Mouse (Mus musculus): ENCODE data around the gene Rybp. TPM values are rescaled to one million over a fixed set of nuclear protein-coding genes. Genes with fewer than 3 reads are reported as not detected.

Rybp gene
- polyA plus RNA-seq, 1 experiment from 2014 or later = 17.9 TPM

GRCm38 (mm10) chr6:100233522-100233921 lies 53.8 kb downstream of the Rybp start:
- Histone ChIP-seq H3K4me3 (no peak overlapping the region), H3K36me3 (no peaks in the 10 kb centered on the region), H3K27ac (replicated peaks) (no peak overlapping the region), H3K4me2 (no peak overlapping the region), H3K9me3 (no peaks in the 10 kb centered on the region), H3K27me3 (no peaks in the 10 kb centered on the region), H3K9ac (no peak overlapping the region), H3K4me1 (replicated peaks) (peaks cover 13% of the 10 kb centered on the region)
- WGBS = 40% methylated on average over 3 of the region's 3 CpGs
- peak; percentile 81 for ATAC-seq (ENCODE audit: low FRiP score, low read depth)

GRCm38 (mm10) chr6:100233061-100233460 lies 54.2 kb downstream of the Rybp start:
- 35% methylated on average over 4 of the region's 4 CpGs for WGBS
- no peak for ATAC-seq (ENCODE audit: low FRiP score, low read depth)
- no peak overlapping the region for H3K9ac ChIP-seq

DNA sequence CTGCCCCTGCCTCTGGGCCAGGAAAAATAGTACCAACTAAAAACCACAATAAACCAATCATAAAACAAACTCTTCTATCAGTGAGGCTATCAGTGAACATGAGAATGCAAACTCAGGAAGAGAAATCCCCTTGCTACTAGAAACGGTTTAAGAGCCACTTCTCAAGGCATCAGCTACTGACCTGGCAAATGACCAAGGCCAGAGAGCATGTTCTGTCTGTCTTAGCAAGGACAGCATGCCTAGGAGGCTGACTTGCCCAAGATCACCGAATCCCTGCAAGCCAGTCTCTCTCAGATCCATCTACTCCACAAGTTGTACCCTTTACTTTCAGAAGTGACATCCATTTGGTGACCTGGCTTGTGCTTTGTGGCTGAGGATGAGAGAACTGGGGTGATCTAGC lies 61.1 kb downstream of the Rybp start:
- H3K4me1 ChIP-seq (replicated peaks) = no peaks in the 10 kb centered on the region
- H3K27ac ChIP-seq (replicated peaks) = no peak overlapping the region
- no peak overlapping the region for H3K4me3 ChIP-seq
- no peak for ATAC-seq (ENCODE audit: low FRiP score, low read depth)
- no peak overlapping the region for H3K9ac ChIP-seq
- no peak overlapping the region for H3K4me2 ChIP-seq
- no peaks in the 10 kb centered on the region for H3K9me3 ChIP-seq
- peaks cover 2% of the 10 kb centered on the region; the same call in 1 of the 2 replicates for H3K27me3 ChIP-seq
- no peaks in the 10 kb centered on the region for H3K36me3 ChIP-seq
- 76% methylated on average over 2 of the region's 2 CpGs for WGBS

More at GRCm38 (mm10) chr6:100233061-100233460, 54.2 kb downstream of the Rybp start:
- peaks cover 13% of the 10 kb centered on the region for H3K4me1 ChIP-seq (replicated peaks)
- no peaks in the 10 kb centered on the region for H3K9me3 ChIP-seq
- no peak overlapping the region for H3K4me3 ChIP-seq
- no peaks in the 10 kb centered on the region for H3K27me3 ChIP-seq
- no peaks in the 10 kb centered on the region for H3K36me3 ChIP-seq
- no peak overlapping the region for H3K4me2 ChIP-seq
- H3K27ac ChIP-seq (replicated peaks) = no peak overlapping the region

DNA sequence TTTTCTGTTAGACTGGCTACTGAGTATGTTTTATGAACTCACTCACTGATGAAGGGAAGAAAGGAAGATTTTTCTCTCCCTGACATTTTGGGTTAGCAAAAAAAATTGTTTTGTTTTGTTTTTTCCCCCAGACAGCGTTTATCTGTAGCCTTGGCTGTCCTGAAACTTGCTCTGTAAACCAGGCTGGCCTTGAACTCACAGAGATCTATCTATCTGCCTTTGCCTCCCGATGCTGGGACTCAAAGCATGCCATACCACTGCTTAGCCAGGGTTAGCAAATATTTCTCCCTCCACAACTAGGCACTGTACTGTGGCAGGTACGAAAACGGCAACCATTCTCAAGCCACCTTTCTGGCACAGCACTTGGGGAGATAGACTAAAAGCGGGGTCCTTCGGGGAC lies 63.4 kb downstream of the Rybp start:
- Histone ChIP-seq H3K9me3 (no peaks in the 10 kb centered on the region), H3K27ac (replicated peaks) (no peak overlapping the region), H3K4me3 (no peak overlapping the region), H3K27me3 (peaks cover 5% of the 10 kb centered on the region; the same call in 1 of the 2 replicates), H3K9ac (no peak overlapping the region), H3K36me3 (no peaks in the 10 kb centered on the region), H3K4me1 (replicated peaks) (peaks cover 9% of the 10 kb centered on the region), H3K4me2 (no peak overlapping the region)
- no peak for ATAC-seq (ENCODE audit: low FRiP score, low read depth)
- WGBS = 95% methylated on average over 6 of the region's 6 CpGs

GRCm38 (mm10) chr6:100223435-100223834 lies 63.9 kb downstream of the Rybp start:
- peaks cover 14% of the 10 kb centered on the region for H3K4me1 ChIP-seq (replicated peaks)
- H3K27ac ChIP-seq (replicated peaks) = no peak overlapping the region
- H3K9me3 ChIP-seq = no peaks in the 10 kb centered on the region
- H3K9ac ChIP-seq = no peak overlapping the region
- no peaks in the 10 kb centered on the region for H3K36me3 ChIP-seq
- WGBS = 82% methylated on average over 10 of the region's 10 CpGs
- no peak for ATAC-seq (ENCODE audit: low FRiP score, low read depth)
- H3K27me3 ChIP-seq = peaks cover 5% of the 10 kb centered on the region; the same call in 1 of the 2 replicates
- H3K4me2 ChIP-seq = no peak overlapping the region
- no peak overlapping the region for H3K4me3 ChIP-seq

DNA sequence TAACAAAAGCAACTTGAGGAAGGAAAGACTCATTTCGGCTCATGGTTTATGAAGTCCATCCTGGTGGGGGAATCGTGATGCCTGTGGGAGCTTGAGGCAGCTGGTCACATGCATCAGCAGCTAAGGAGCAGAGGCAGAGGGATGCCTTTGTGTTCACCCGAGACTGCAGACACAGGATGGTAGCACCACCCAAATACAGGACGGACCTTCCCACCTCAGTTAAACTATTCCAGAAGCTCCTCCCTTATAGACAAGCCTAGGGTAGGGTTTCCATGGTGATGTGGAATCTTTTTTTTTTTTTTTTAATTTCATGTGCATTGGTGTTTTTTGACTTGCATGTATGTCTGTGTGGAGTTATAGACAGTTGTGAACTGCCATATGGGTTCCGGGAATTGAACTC lies 64.4 kb downstream of the Rybp start:
- Histone ChIP-seq H3K4me2 (no peak overlapping the region), H3K27me3 (peaks cover 5% of the 10 kb centered on the region; the same call in 1 of the 2 replicates), H3K4me3 (no peak overlapping the region), H3K27ac (replicated peaks) (no peak overlapping the region), H3K9ac (no peak overlapping the region), H3K36me3 (no peaks in the 10 kb centered on the region), H3K9me3 (no peaks in the 10 kb centered on the region), H3K4me1 (replicated peaks) (peaks cover 18% of the 10 kb centered on the region)
- 74% methylated on average over 5 of the region's 5 CpGs for WGBS
- no peak for ATAC-seq (ENCODE audit: low FRiP score, low read depth)

DNA sequence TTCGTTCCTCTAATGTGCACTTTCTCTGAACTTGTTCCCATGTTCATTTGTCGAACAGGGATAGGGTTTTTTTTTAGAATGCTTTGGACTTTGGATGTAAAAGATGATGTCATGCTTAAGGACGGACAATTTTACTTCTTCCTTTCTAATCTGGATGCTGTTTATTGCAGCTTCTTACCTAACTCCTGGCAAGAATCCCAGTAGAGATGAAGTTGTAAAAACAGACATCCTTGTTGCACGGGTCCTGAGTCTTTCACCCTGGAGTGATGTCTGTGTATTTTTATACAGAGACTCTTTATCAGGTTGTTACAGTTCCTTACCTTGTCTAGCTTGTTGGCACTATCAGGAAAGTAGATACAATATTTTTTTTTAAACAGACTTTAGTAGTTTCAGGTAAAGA lies 65.5 kb downstream of the Rybp start:
- H3K27me3 ChIP-seq = peaks cover 5% of the 10 kb centered on the region; the same call in 1 of the 2 replicates
- H3K9ac ChIP-seq = no peak overlapping the region
- peaks cover 18% of the 10 kb centered on the region for H3K4me1 ChIP-seq (replicated peaks)
- no peaks in the 10 kb centered on the region for H3K9me3 ChIP-seq
- 71% methylated on average over 4 of the region's 4 CpGs for WGBS
- no peak overlapping the region for H3K4me3 ChIP-seq
- no peaks in the 10 kb centered on the region for H3K36me3 ChIP-seq
- H3K4me2 ChIP-seq = no peak overlapping the region
- H3K27ac ChIP-seq (replicated peaks) = no peak overlapping the region
- ATAC-seq (ENCODE audit: low FRiP score, low read depth) = no peak

DNA sequence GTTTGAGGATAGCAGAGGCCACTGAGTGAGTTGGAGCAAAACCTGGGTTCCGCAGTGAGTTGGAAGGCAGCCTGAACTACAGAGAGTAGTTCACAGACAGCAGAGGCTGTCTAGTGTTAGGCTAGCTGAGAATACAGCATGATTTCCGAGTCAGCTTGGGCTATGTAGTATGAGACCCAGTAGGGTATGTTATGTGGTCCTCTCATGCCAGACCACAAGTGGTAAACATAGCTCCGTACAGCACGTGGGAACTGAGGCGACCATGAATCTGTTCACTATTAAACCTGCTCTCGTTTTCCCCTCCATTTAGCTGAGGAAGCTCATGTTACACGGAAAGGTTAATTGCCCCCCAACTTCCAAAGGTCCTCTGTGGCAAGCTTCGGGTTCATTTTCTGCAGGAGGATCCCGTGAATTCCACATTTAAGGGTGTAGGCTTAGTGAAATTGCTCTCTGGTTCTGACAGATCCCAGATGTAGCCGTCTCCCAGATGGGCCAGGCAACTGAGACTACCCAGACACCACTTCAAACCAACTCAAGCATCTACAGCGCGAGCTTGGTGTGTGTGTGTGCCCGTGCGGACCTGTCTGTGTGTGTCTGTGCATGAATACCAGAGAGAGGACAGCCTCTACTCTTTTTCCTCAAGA lies 66.2 kb downstream of the Rybp start:
- ATAC-seq (ENCODE audit: low FRiP score, low read depth) = no peak

GRCm38 (mm10) chr6:100219971-100220370 lies 67.3 kb downstream of the Rybp start:
- peaks cover 8% of the 10 kb centered on the region; the same call in 1 of the 2 replicates for H3K27me3 ChIP-seq
- no peak overlapping the region for H3K27ac ChIP-seq (replicated peaks)
- H3K4me2 ChIP-seq = no peak overlapping the region
- H3K9ac ChIP-seq = no peak overlapping the region
- 69% methylated on average over 3 of the region's 3 CpGs for WGBS
- no peaks in the 10 kb centered on the region for H3K9me3 ChIP-seq
- ATAC-seq (ENCODE audit: low FRiP score, low read depth) = no peak
- H3K4me3 ChIP-seq = no peak overlapping the region
- peaks cover 18% of the 10 kb centered on the region for H3K4me1 ChIP-seq (replicated peaks)
- no peaks in the 10 kb centered on the region for H3K36me3 ChIP-seq

More for the DNA sequence above, 66.2 kb downstream of the Rybp start:
- H3K4me2 ChIP-seq = no peak overlapping the region
- H3K4me3 ChIP-seq = no peak overlapping the region
- H3K27me3 ChIP-seq = peaks cover 5% of the 10 kb centered on the region; the same call in 1 of the 2 replicates
- H3K27ac ChIP-seq (replicated peaks) = no peak overlapping the region
- no peaks in the 10 kb centered on the region for H3K36me3 ChIP-seq
- H3K4me1 ChIP-seq (replicated peaks) = peaks cover 18% of the 10 kb centered on the region
- no peaks in the 10 kb centered on the region for H3K9me3 ChIP-seq
- 87% methylated on average over 14 of the region's 14 CpGs for WGBS
- H3K9ac ChIP-seq = no peak overlapping the region

DNA sequence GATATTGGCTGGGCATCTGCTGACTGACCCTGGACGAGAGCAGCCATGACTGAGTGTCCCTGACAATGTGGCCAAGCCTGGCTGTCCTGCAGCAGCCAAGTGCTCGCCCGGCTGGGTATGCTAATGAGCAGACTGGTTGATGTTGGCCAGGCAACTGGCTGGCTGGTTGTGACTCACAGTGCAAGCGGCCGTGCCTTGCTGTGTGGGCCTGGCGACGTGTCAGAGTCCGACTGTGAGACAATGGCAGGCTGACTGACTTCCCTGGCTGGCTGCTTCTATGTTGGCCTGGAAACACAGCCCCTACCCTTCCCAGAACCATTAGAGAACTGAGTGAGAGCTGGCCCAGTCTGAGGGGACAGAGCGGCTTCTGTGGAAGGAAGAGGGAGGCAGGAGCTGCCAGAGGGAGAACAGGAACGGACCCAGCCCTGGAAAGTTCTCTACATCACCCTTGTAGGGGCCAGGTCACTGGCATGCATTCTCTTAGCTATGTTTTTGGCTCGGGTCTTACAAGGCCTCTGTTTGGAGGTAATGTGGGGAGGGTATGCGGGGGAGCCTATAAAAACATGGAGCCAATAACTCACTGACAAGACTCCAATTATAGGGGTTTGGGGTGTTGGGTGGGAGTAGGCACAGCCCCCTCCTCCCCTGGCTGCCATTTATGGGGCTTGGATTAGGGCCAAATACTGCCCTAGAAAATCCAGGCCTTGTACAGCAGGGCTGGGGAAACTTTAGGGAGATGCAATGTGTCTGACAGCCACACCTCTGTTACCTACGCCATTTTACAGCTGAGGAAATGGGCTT lies 68.5 kb downstream of the Rybp start:
- H3K4me2 ChIP-seq = no peak overlapping the region
- peak overlapping the region; percentile 54; the same call in 1 of the 2 replicates for H3K27ac ChIP-seq (replicated peaks)
- 22% methylated on average over 13 of the region's 13 CpGs for WGBS
- H3K4me3 ChIP-seq = no peak overlapping the region
- H3K36me3 ChIP-seq = no peaks in the 10 kb centered on the region
- peaks cover 12% of the 10 kb centered on the region for H3K27me3 ChIP-seq
- ATAC-seq (ENCODE audit: low FRiP score, low read depth) = peak; percentile 91
- no peak overlapping the region for H3K9ac ChIP-seq
- H3K4me1 ChIP-seq (replicated peaks) = peaks cover 18% of the 10 kb centered on the region
- H3K9me3 ChIP-seq = no peaks in the 10 kb centered on the region

- Histone ChIP-seq H3K27me3 (peaks cover 10% of the 10 kb centered on the region), H3K9ac (no peak overlapping the region), H3K9me3 (no peaks in the 10 kb centered on the region), H3K27ac (replicated peaks) (no peak overlapping the region), H3K4me1 (replicated peaks) (peaks cover 26% of the 10 kb centered on the region), H3K36me3 (no peaks in the 10 kb centered on the region), H3K4me2 (no peak overlapping the region), H3K4me3 (no peak overlapping the region)
- 82% methylated on average over 8 of the region's 8 CpGs for WGBS
- no peak for ATAC-seq (ENCODE audit: low FRiP score, low read depth)
These were observed 69.8 kb downstream of the Rybp start for GRCm38 (mm10) chr6:100217507-100217906.

DNA sequence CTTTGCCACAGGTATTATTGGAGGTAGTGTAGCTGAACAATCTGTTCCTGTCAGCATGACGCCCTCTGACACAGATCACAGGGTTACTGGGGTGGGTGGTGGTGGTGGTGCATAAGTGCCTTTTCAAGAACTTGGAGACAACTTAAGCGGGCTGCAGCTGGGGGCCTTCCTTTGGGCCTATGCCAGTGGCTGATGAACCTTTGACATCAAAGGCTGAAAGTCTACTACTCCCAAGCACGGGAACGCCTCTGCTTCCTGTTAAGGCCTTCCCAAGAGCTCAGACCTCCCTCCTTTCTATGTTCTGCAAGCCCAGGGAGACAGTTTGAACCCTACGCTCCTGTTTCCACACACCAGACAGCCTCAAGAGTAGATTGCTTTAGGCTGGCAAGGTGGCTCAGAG lies 70.3 kb downstream of the Rybp start:
- ATAC-seq (ENCODE audit: low FRiP score, low read depth) = no peak

More for the DNA sequence above, 70.3 kb downstream of the Rybp start:
- Histone ChIP-seq H3K4me2 (no peak overlapping the region), H3K4me3 (no peak overlapping the region), H3K27ac (replicated peaks) (no peak overlapping the region), H3K36me3 (no peaks in the 10 kb centered on the region), H3K27me3 (peaks cover 10% of the 10 kb centered on the region), H3K9me3 (no peaks in the 10 kb centered on the region), H3K4me1 (replicated peaks) (peaks cover 27% of the 10 kb centered on the region), H3K9ac (no peak overlapping the region)
- 83% methylated on average over 5 of the region's 5 CpGs for WGBS

Measured in hindbrain, embryonic 15.5 days (tissue).